8 mouse cellular contexts compared by ENCODE assay signal in genomic region chr19:29253728-29254127, GRCm38 (mm10). TPM values are rescaled to one million over a fixed set of nuclear protein-coding genes. Genes with fewer than 3 reads are reported as not detected.
A peak's percentile ranks its signal among the peaks of the same experiment; 100 is the strongest.
DNase-seq lines count a peak whose midpoint lies in the region; ATAC-seq and TF ChIP-seq lines count a peak whose summit lies in the region.

No protein-coding gene starts in this region.

- no peak overlapping the region for H3K27ac ChIP-seq in hindbrain, embryonic 12.5 days

- peak overlapping the region; percentile 95; the same call in 1 of the 2 replicates for H3K9ac ChIP-seq in hindbrain, embryonic 12.5 days

- no peaks in the 10 kb centered on the region for H3K9me3 ChIP-seq in hindbrain, embryonic 12.5 days (replicated peaks)

- CTCF ChIA-PET in Patski (lab: Charles Lee): interaction anchor here (0.7 to 1.7 kb wide), 12 partner anchors 9 to 190 kb away, joined by 3 to 11 read pairs (median 4); no protein-coding TSS in a partner anchor

- H3K27me3 ChIP-seq in Patski: no peaks in the 10 kb centered on the region
- H3K27me3 ChIP-seq in hindbrain, embryonic 12.5 days: no peaks in the 10 kb centered on the region

- H3K4me3 ChIP-seq in hindbrain, embryonic 12.5 days: peak overlapping the region; percentile 94

- peak overlapping the region; percentile 68 for H3K4me2 ChIP-seq in hindbrain, embryonic 12.5 days (replicated peaks)

- no peak for ATAC-seq in Patski
- ATAC-seq in hindbrain, embryonic 12.5 days (ENCODE audit: low FRiP score): peak; percentile 53

- WGBS in hindbrain, embryonic 12.5 days: 2% methylated on average over 9 of the region's 9 CpGs

- peak; percentile 43 for DNase-seq in Patski (ENCODE audit: low read depth, low spot score)
- DNase-seq in cerebellum, postnatal 14 days: peak; percentile 90 to 92
- peak; percentile 61 to 77 for DNase-seq in frontal cortex, postnatal 10 days (ENCODE audit: low spot score in 2 of 2)
- DNase-seq in layer of hippocampus, postnatal 14 days (ENCODE audit: low spot score in 2 of 2): peak; percentile 80 to 85
- peak; percentile 91 for DNase-seq in lung, postnatal 10 days
- peak; percentile 76 for DNase-seq in ovary, postnatal 14 days (ENCODE audit: low spot score)
- peak; percentile 76 to 90 for DNase-seq in thymus, postnatal 10 days (ENCODE audit: low spot score in 2 of 2)

- POLR2A ChIA-PET in Patski (lab: Charles Lee): no interaction called here

- in situ Hi-C loops in Patski (cut with MboI; ENCODE audit: low pct_unique_long_range_greater_than_20kb): loop anchor here (5.0 kb wide), 3 partner anchors 99 to 186 kb away; no protein-coding TSS in a partner anchor

- no peaks in the 10 kb centered on the region for H3K36me3 ChIP-seq in hindbrain, embryonic 12.5 days

- peak; percentile 95 for TF ChIP-seq CTCF in Patski (IDR thresholded peaks at IDR 0.05)

- H3K4me1 ChIP-seq in hindbrain, embryonic 12.5 days: peaks cover 42% of the 10 kb centered on the region

RNA-seq across cellular contexts. Expression of gene Jak2, which starts 2.1 kb away (rescaled TPM):
- 32.4 TPM for polyA plus RNA-seq in Patski (2021)
- polyA plus RNA-seq in hindbrain, embryonic 12.5 days (2016; fragmentation: Nextera tagmentation; extraction: Ambion mirVana): 17.4 and 17.5 TPM in 2 replicates
- 10 to 100 TPM; 27.0 to 28.5 TPM for total RNA-seq in layer of hippocampus, postnatal 14 days (2021)
